In genomic region chr12:98108039-98108438, GRCm38 (mm10) we compare ENCODE assay signal across 23 mouse cellular contexts.
DNase-seq lines count a peak whose midpoint lies in the region; ATAC-seq and TF ChIP-seq lines count a peak whose summit lies in the region.
"Had no signal": no experiment of that assay in that cellular context is flagged by ENCODE, and none has a peak within 500 bp of the region (broad histone marks: within the 10 kb centered on the region; RNA-seq: fewer than 3 reads in every experiment).

No protein-coding gene starts in this region.

- H3K4me2 ChIP-seq in neural tube, embryonic 15.5 days: no peak overlapping the region
- no peak overlapping the region for H3K4me2 ChIP-seq in embryonic facial prominence, embryonic 11.5 days (ENCODE audit: low read depth, low read length)
- H3K4me2 ChIP-seq in midbrain, postnatal 0 days (ENCODE audit: low read depth, low read length, poor library complexity, severe bottlenecking): no peak overlapping the region
- no peak overlapping the region for H3K4me2 ChIP-seq in midbrain, embryonic 16.5 days (ENCODE audit: low read length)
- H3K4me2 ChIP-seq: lung, embryonic 15.5 days; midbrain, embryonic 13.5 days had no signal

- H3K9me3 ChIP-seq in neural tube, embryonic 15.5 days (replicated peaks): no peaks in the 10 kb centered on the region
- no peaks in the 10 kb centered on the region for H3K9me3 ChIP-seq in embryonic facial prominence, embryonic 11.5 days (replicated peaks; ENCODE audit: control insufficient read depth, low read length)
- no peaks in the 10 kb centered on the region for H3K9me3 ChIP-seq in midbrain, postnatal 0 days (ENCODE audit: low read length)
- H3K9me3 ChIP-seq in midbrain, embryonic 16.5 days (replicated peaks; ENCODE audit: control insufficient read depth, low read length, poor library complexity, severe bottlenecking): no peaks in the 10 kb centered on the region
- H3K9me3 ChIP-seq: forebrain, embryonic 10.5 days; lung, embryonic 15.5 days had no signal

- H3K4me1 ChIP-seq in neural tube, embryonic 15.5 days: peaks cover 6% of the 10 kb centered on the region; the same call in 1 of the 2 replicates
- no peaks in the 10 kb centered on the region for H3K4me1 ChIP-seq in embryonic facial prominence, embryonic 11.5 days (ENCODE audit: control insufficient read depth, insufficient read depth, low read length)
- H3K4me1 ChIP-seq in midbrain, postnatal 0 days (ENCODE audit: insufficient read depth, low read length): no peaks in the 10 kb centered on the region
- H3K4me1 ChIP-seq in midbrain, embryonic 16.5 days (ENCODE audit: control insufficient read depth, insufficient read depth, low read length): peaks cover 3% of the 10 kb centered on the region

- no peak overlapping the region for H3K27ac ChIP-seq in neural tube, embryonic 15.5 days (replicated peaks)
- H3K27ac ChIP-seq in embryonic facial prominence, embryonic 11.5 days (replicated peaks; ENCODE audit: low read depth, low read length): no peak overlapping the region
- no peak overlapping the region for H3K27ac ChIP-seq in midbrain, postnatal 0 days (ENCODE audit: low read depth, low read length)
- no peak overlapping the region for H3K27ac ChIP-seq in midbrain, embryonic 16.5 days (ENCODE audit: low read length)
- H3K27ac ChIP-seq: forebrain, embryonic 10.5 days; kidney, postnatal 0 days; liver, embryonic 14.5 days; lung, embryonic 15.5 days; midbrain, embryonic 13.5 days; stomach, postnatal 0 days had no signal

- no peak overlapping the region for H3K9ac ChIP-seq in neural tube, embryonic 15.5 days (replicated peaks)
- no peak overlapping the region for H3K9ac ChIP-seq in embryonic facial prominence, embryonic 11.5 days (replicated peaks; ENCODE audit: low read length)
- no peak overlapping the region for H3K9ac ChIP-seq in midbrain, postnatal 0 days (replicated peaks; ENCODE audit: low read length, poor library complexity, severe bottlenecking)
- H3K9ac ChIP-seq in midbrain, embryonic 16.5 days (ENCODE audit: low read depth, low read length): no peak overlapping the region
- H3K9ac ChIP-seq: forebrain, postnatal 0 days; liver, embryonic 14.5 days; lung, embryonic 15.5 days; midbrain, embryonic 13.5 days had no signal

- ATAC-seq in neural tube, embryonic 15.5 days (ENCODE audit: low FRiP score): no peak
- ATAC-seq in embryonic facial prominence, embryonic 11.5 days (replicated peaks; ENCODE audit: insufficient number of reproducible peaks, low FRiP score, low TSS enrichment, low read depth): peak; percentile 85
- no peak for ATAC-seq in midbrain, postnatal 0 days (ENCODE audit: low FRiP score)
- no peak for ATAC-seq in midbrain, embryonic 16.5 days
- ATAC-seq: forebrain, postnatal 0 days had no signal

- no peaks in the 10 kb centered on the region for H3K27me3 ChIP-seq in neural tube, embryonic 15.5 days (replicated peaks)
- no peaks in the 10 kb centered on the region for H3K27me3 ChIP-seq in embryonic facial prominence, embryonic 11.5 days (ENCODE audit: control insufficient read depth, insufficient read depth, low read length)
- H3K27me3 ChIP-seq in midbrain, postnatal 0 days (ENCODE audit: insufficient read depth, low read length): no peaks in the 10 kb centered on the region
- H3K27me3 ChIP-seq in midbrain, embryonic 16.5 days (ENCODE audit: control insufficient read depth, insufficient read depth, low read depth, low read length): no peaks in the 10 kb centered on the region
- H3K27me3 ChIP-seq: lung, embryonic 15.5 days; midbrain, embryonic 13.5 days had no signal

- 86% methylated on average over 9 of the region's 9 CpGs for WGBS in neural tube, embryonic 15.5 days
- WGBS in embryonic facial prominence, embryonic 11.5 days: 42% methylated on average over 9 of the region's 9 CpGs
- whole genome bisulfite sequencing in midbrain, postnatal 0 days: 88% methylated on average over 9 of the region's 9 CpGs
- 86% methylated on average over 9 of the region's 9 CpGs for WGBS in midbrain, embryonic 16.5 days

- no peak for TF ChIP-seq CTCF in midbrain, postnatal 0 days (IDR thresholded peaks at IDR 0.05)

- peak; percentile 19 for DNase-seq in neural tube, embryonic 10.5 days (ENCODE audit: extremely low spot score, low spot score)
- DNase-seq in embryonic facial prominence, embryonic 11.5 days (ENCODE audit: low spot score): peak; percentile 82
- peak; percentile 68 for DNase-seq in forelimb bud, embryonic 11.5 days (ENCODE audit: low read depth, low spot score)
- peak; percentile 56 for DNase-seq in mesoderm, embryonic 11.5 days (ENCODE audit: low read depth, low spot score)
- DNase-seq in midbrain, postnatal 0 days (ENCODE audit: low spot score): no peak
- DNase-seq in layer of hippocampus, adult 9-10 months (ENCODE audit: low spot score): no peak
- DNase-seq: adrenal gland, adult 2 months; cerebellum, adult 2 months; forebrain, postnatal 0 days; gastrocnemius, postnatal 14 days; kidney, adult 18-20 months; left cerebral cortex, postnatal 4 days; retina, postnatal 1 day; thymus, postnatal 14 days had no signal

- no peaks in the 10 kb centered on the region for H3K36me3 ChIP-seq in neural tube, embryonic 15.5 days
- H3K36me3 ChIP-seq in embryonic facial prominence, embryonic 11.5 days (replicated peaks; ENCODE audit: control insufficient read depth, insufficient read depth, low read depth, low read length): no peaks in the 10 kb centered on the region
- no peaks in the 10 kb centered on the region for H3K36me3 ChIP-seq in midbrain, postnatal 0 days (ENCODE audit: insufficient read depth, low read length)
- no peaks in the 10 kb centered on the region for H3K36me3 ChIP-seq in midbrain, embryonic 16.5 days (ENCODE audit: control insufficient read depth, insufficient read depth, low read length)
- H3K36me3 ChIP-seq: forebrain, embryonic 10.5 days; lung, embryonic 15.5 days; midbrain, embryonic 13.5 days had no signal

- H3K4me3 ChIP-seq in neural tube, embryonic 15.5 days (replicated peaks): no peak overlapping the region
- H3K4me3 ChIP-seq in embryonic facial prominence, embryonic 11.5 days (ENCODE audit: low read depth, low read length): no peak overlapping the region
- H3K4me3 ChIP-seq in midbrain, postnatal 0 days (ENCODE audit: low read depth, low read length): no peak overlapping the region
- H3K4me3 ChIP-seq in midbrain, embryonic 16.5 days (ENCODE audit: low read depth, low read length): no peak overlapping the region
- H3K4me3 ChIP-seq: forebrain, embryonic 10.5 days; layer of hippocampus, adult 2 months; lung, embryonic 15.5 days; midbrain, embryonic 13.5 days had no signal

Comparison
In these comparisons a context has a peak if more than half of its experiments do, and no peak if none do; other contexts are left out.
1. DNase-seq: peak in neural tube, embryonic 10.5 days (single experiment), embryonic facial prominence, embryonic 11.5 days (single experiment), forelimb bud, embryonic 11.5 days (single experiment) and mesoderm, embryonic 11.5 days (single experiment); none in midbrain, postnatal 0 days (single experiment) and layer of hippocampus, adult 9-10 months (single experiment).